Mouse (Mus musculus) stomach, postnatal 0 days (tissue): Measurements from ENCODE around the gene 1700037H04Rik. TPM values are rescaled to one million over a fixed set of nuclear protein-coding genes. Genes with fewer than 3 reads are reported as not detected.
A peak's percentile ranks its signal among the peaks of the same experiment; 100 is the strongest.

ENCODE experiments used
- ATAC-seq: fragments of 200-750 bp; cut with Nextera tagmentation; 2 replicates; pipeline ENCODE4 v1.8.0; 2017; ENCODE audit not compliant: low FRiP score, low TSS enrichment
- DNase-seq: peaks from one replicate; pipeline ENCODE4 v3.0.0-alpha.2; 2016; ENCODE audit warnings: low spot score
- H3K27ac ChIP-seq: fragments of 300-500 bp; sonication (generic); replicated peaks from 2 replicates; pipeline ENCODE4 v1.5.1; 2014; ENCODE audit warnings: mild to moderate bottlenecking, control low read depth
- H3K27me3 ChIP-seq: fragments of 300-500 bp; sonication (generic); 2 replicates; pipeline ENCODE4 v1.6.1; 2014; ENCODE audit warnings: low read length; ENCODE audit not compliant: control insufficient read depth, insufficient read depth
- H3K36me3 ChIP-seq: fragments of 300-500 bp; sonication (generic); 2 replicates; pipeline ENCODE4 v1.6.1; 2014; ENCODE audit warnings: low read length, mixed read lengths; ENCODE audit not compliant: control insufficient read depth, insufficient read depth
- H3K4me1 ChIP-seq: fragments of 300-500 bp; sonication (generic); replicated peaks from 2 replicates; pipeline ENCODE4 v1.6.1; 2014; ENCODE audit warnings: antibody characterized with exemption; ENCODE audit not compliant: control insufficient read depth, insufficient read depth
- H3K4me2 ChIP-seq: fragments of 300-500 bp; sonication (generic); replicated peaks from 2 replicates; pipeline ENCODE4 v1.6.1; 2014; ENCODE audit warnings: low read depth, mild to moderate bottlenecking, control low read depth, moderate library complexity
- H3K4me3 ChIP-seq: fragments of 300-500 bp; sonication (generic); 2 replicates; pipeline ENCODE4 v1.5.1; 2014; ENCODE audit warnings: low read depth, low read length, control low read depth
- H3K9ac ChIP-seq: fragments of 300-500 bp; sonication (generic); 2 replicates; pipeline ENCODE4 v1.6.1; 2014; ENCODE audit warnings: mild to moderate bottlenecking, low read length, control low read depth, mixed read lengths
- H3K9me3 ChIP-seq: fragments of 300-500 bp; sonication (generic); 2 replicates; pipeline ENCODE4 v1.6.1; 2016; ENCODE audit warnings: low read length; ENCODE audit not compliant: control insufficient read depth
- CTCF ChIP-seq: IDR thresholded peaks from 2 replicates; pipeline ENCODE4 v1.5.1; 2016; ENCODE audit warnings: antibody characterized with exemption, low read depth, mild to moderate bottlenecking, moderate library complexity
- EP300 ChIP-seq: optimal IDR thresholded peaks from 2 replicates; pipeline ENCODE3; 2016; ENCODE audit warnings: antibody characterized with exemption
- WGBS: fragments of 180-500 bp; shearing (Covaris S2); extraction: QIAGEN DNeasy Blood & Tissue Kit; methylation state at CpG from one replicate; pipeline ENCODE4 v1.1.7; 2014; 5-methylcytosine and 5-hydroxymethylcytosine counted together
- polyA plus RNA-seq: library from polyadenylated mRNA; unstranded; fragments of >200 nt; fragmentation: Nextera tagmentation; extraction: Ambion mirVana; gene quantifications from 2 replicates; pipeline ENCODE4 v1.2.1, GENCODE M21; 2015

The 1700037H04Rik gene
- polyA plus RNA-seq, 1 experiment from 2014 or later = 42.6 TPM

DNA sequence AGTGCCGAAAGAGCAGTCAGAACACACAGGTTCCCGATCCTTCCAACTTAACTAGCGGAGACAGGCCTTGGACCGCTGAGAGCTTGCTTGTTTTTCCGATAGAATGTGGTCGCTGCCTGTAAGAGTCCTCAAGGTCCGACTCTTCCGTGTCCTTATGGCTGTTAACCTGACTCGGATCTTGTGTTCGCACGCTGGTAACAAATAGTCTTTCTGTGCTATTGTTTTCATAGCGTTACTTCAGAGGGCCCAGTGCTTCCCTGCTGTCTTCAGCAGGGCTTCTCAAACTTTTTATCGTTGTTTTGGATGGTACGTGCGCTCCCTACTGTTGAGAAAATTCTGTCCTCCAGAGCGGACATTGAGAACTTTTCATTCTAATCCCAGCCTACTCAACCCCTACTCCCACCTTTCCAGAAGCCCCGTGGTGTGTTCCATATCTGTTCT lies 810 bp upstream of the 1700037H04Rik start:
- Histone ChIP-seq H3K4me3 (peak overlapping the region; percentile 63), H3K27me3 (no peaks in the 10 kb centered on the region), H3K9me3 (0 out of 2 replicates have a peak, but pooled peaks cover 3% of the 10 kb centered on the region), H3K4me2 (peak overlapping the region; percentile 98), H3K4me1 (no peaks in the 10 kb centered on the region), H3K36me3 (no peaks in the 10 kb centered on the region), H3K27ac (peak overlapping the region; percentile 87), H3K9ac (peak overlapping the region; percentile 67)
- WGBS = under 1% methylated on average over 17 of the region's 17 CpGs
- ATAC-seq (no peak), DNase-seq (no peak)
- TF ChIP-seq CTCF (peak; percentile 69), EP300 (no peak)

DNA sequence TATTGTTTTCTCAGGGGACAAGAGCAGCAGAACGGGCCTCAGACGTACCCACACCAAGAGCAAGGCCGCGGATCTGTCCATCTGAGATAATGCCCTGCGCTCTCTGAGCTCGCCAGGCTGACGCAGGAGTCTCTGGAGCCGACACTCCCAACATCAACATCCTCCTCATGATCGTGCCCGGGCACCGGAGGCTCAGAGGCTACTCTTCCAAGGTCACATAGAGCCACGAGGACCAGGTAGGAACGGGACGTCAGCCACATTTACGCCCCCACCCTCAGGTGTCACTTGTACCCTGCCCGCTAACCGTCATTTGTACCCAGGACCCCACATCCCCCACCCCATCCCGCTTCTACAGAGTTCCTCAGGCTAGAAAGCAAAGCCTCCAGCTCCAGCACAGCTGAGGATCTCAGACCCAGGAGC lies 380 bp downstream of the 1700037H04Rik start:
- peak overlapping the region; percentile 71 for H3K9ac ChIP-seq
- peak overlapping the region; percentile 98 for H3K4me2 ChIP-seq
- DNase-seq = peak; percentile 65
- no peaks in the 10 kb centered on the region for H3K27me3 ChIP-seq
- TF ChIP-seq CTCF = no peak
- no peak for TF ChIP-seq EP300
- peak; percentile 76 for ATAC-seq
- H3K9me3 ChIP-seq = no peaks in the 10 kb centered on the region
- H3K4me3 ChIP-seq = peak overlapping the region; percentile 63
- no peaks in the 10 kb centered on the region for H3K36me3 ChIP-seq
- H3K27ac ChIP-seq = peak overlapping the region; percentile 87
- under 1% methylated on average over 18 of the region's 18 CpGs for WGBS
- no peaks in the 10 kb centered on the region for H3K4me1 ChIP-seq

DNA sequence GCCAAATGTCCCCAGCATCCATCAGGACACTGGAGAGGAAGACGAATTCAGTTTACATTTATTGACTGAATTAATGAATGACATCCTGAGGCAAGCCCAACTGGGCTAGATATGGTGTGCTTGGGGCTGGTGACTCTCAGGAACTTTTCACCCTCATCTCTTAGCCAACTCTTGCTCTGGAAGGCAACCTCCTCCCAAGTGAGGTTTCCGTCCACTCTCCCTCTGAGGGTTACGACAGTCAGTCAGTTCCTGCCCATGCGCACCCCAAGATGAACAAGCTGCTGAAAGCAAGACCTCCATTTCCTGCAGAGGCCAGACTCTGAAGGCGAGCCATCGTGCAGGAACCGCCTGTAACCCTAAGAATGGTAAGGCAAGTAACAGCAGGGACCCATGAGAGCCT lies 2.9 kb downstream of the 1700037H04Rik start:
- no peak overlapping the region for H3K4me3 ChIP-seq
- H3K9ac ChIP-seq = no peak overlapping the region
- TF ChIP-seq CTCF = no peak
- TF ChIP-seq EP300 = no peak
- H3K4me2 ChIP-seq = no peak overlapping the region
- H3K9me3 ChIP-seq = no peaks in the 10 kb centered on the region
- no peak overlapping the region for H3K27ac ChIP-seq
- WGBS = 83% methylated on average over 7 of the region's 7 CpGs
- ATAC-seq (no peak), DNase-seq (no peak)
- no peaks in the 10 kb centered on the region for H3K4me1 ChIP-seq
- peaks cover 7% of the 10 kb centered on the region; the same call in 1 of the 2 replicates for H3K36me3 ChIP-seq
- H3K27me3 ChIP-seq = no peaks in the 10 kb centered on the region

DNA sequence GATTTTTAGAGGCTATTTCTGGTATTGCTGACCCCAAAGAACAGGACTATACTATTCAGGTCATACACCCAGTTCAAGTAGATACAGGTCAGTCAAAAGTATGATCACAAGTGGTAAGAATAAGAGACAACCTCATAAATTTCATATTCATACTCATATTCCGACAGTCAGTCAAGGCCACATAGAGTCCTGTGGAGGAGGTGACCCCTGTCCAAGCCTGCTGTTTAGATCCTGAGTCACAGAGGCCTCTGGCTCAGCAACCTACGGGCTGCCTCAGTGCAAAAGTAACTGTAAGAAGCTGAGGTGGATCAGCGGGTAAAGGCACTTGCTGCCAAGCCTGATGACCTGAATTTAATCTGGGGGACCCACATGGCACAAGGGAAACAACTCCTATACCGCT lies 5.8 kb downstream of the 1700037H04Rik start:
- Histone ChIP-seq H3K27ac (no peak overlapping the region), H3K36me3 (peaks cover 16% of the 10 kb centered on the region), H3K4me3 (no peak overlapping the region), H3K4me1 (no peaks in the 10 kb centered on the region), H3K27me3 (no peaks in the 10 kb centered on the region), H3K9ac (no peak overlapping the region), H3K9me3 (no peaks in the 10 kb centered on the region), H3K4me2 (no peak overlapping the region)
- TF ChIP-seq CTCF (no peak), EP300 (no peak)
- DNase-seq (no peak), ATAC-seq (no peak)
- 90% methylated on average over 4 of the region's 4 CpGs for WGBS

DNA sequence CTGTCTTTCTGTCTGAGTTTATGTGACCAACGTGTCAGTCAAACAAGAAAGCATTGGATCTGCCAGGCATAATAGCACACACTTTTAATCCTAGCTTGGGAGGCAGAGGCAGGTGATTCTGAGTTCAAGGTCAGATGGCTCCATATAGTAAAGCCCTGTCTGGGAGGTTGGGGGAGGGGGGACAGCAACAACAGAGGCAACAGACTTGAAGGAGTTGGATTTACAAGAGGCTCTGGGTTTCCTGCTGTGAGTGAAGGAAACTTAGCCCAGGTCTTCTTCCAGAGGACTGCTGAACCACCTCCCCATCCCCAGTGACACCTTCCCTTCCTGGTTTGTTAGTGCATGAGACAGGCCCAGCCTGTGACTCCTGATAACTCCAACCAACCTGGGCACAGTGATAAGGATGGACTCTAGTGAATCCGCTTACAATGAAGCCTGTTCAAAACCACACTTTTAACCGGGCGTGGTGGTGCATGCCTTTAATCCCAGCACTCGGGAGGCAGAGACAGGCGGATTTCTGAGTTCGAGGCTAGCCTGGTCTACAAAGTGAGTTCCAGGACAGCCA lies 7.6 kb downstream of the 1700037H04Rik start:
- 89% methylated on average over 7 of the region's 7 CpGs for WGBS
- TF ChIP-seq CTCF (no peak), EP300 (no peak)
- Histone ChIP-seq H3K27ac (no peak overlapping the region), H3K4me3 (no peak overlapping the region), H3K27me3 (no peaks in the 10 kb centered on the region), H3K4me1 (no peaks in the 10 kb centered on the region), H3K36me3 (peaks cover 26% of the 10 kb centered on the region), H3K9me3 (no peaks in the 10 kb centered on the region), H3K9ac (no peak overlapping the region), H3K4me2 (no peak overlapping the region)
- ATAC-seq (no peak), DNase-seq (no peak)

DNA sequence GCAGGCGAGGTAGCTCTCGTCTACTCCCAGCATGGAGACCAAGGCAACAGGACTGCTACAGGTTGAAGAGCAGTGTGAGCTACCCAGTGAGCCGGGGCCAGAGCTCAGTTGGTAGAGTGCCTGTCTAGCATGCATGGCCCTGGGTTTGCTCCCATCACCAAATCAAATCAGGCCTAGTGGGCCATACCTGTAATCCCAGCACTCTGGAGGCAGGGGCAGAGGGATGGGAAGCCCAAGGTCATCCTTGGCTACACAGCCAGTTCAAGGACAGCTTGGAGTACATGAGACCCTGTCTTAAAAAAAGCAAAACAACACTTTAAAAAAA lies 10.7 kb downstream of the 1700037H04Rik start:
- no peaks in the 10 kb centered on the region for H3K27me3 ChIP-seq
- no peak for TF ChIP-seq EP300
- no peak for TF ChIP-seq CTCF
- no peak overlapping the region for H3K4me3 ChIP-seq
- ATAC-seq = no peak
- H3K36me3 ChIP-seq = peaks cover 43% of the 10 kb centered on the region
- no peak overlapping the region for H3K27ac ChIP-seq
- H3K4me2 ChIP-seq = no peak overlapping the region
- no peak for DNase-seq
- no peak overlapping the region for H3K9ac ChIP-seq
- 87% methylated on average over 3 of the region's 3 CpGs for WGBS
- H3K9me3 ChIP-seq = no peaks in the 10 kb centered on the region
- H3K4me1 ChIP-seq = no peaks in the 10 kb centered on the region
